Mouse (Mus musculus): Measurements from ENCODE around the gene Arxes2. TPM values are rescaled to one million over a fixed set of nuclear protein-coding genes. Genes with fewer than 3 reads are reported as not detected.

The Arxes2 gene
- polyA plus RNA-seq, 1 experiment from 2014 or later, result 57.4 TPM

Other genes starting within 250 kb of the Arxes2 start
- gene Bhlhb9, start 196.2 kb upstream of the Arxes2 start, polyA plus RNA-seq (2015; fragmentation: Nextera tagmentation; extraction: Ambion mirVana), result 50.3 and 52.9 TPM in 2 replicates
- 21.8 and 26.1 TPM in 2 replicates for gene Gprasp2, start 154.8 kb upstream of the Arxes2 start, polyA plus RNA-seq (2015; fragmentation: Nextera tagmentation; extraction: Ambion mirVana)
- 22.0 and 22.8 TPM in 2 replicates for gene Arxes1, start 39.5 kb downstream of the Arxes2 start, polyA plus RNA-seq (2015; fragmentation: Nextera tagmentation; extraction: Ambion mirVana)
- gene Bex2, start 74.4 kb downstream of the Arxes2 start, polyA plus RNA-seq (2015; fragmentation: Nextera tagmentation; extraction: Ambion mirVana), result 53.0 and 60.7 TPM in 2 replicates
- 0.05 and 0.14 TPM in 2 replicates for gene Nxf3, start 91.4 kb downstream of the Arxes2 start, polyA plus RNA-seq (2015; fragmentation: Nextera tagmentation; extraction: Ambion mirVana)
- 151 and 155 TPM in 2 replicates for gene Bex4, start 145.2 kb downstream of the Arxes2 start, polyA plus RNA-seq (2015; fragmentation: Nextera tagmentation; extraction: Ambion mirVana)
- 193 and 198 TPM in 2 replicates for gene Tceal8, start 178.5 kb downstream of the Arxes2 start, polyA plus RNA-seq (2015; fragmentation: Nextera tagmentation; extraction: Ambion mirVana)
- 3.3 and 3.5 TPM in 2 replicates for gene Tceal5, start 210.1 kb downstream of the Arxes2 start, polyA plus RNA-seq (2015; fragmentation: Nextera tagmentation; extraction: Ambion mirVana)
- 1.5 and 3.8 TPM in 2 replicates for gene Tceal7, start 221.0 kb downstream of the Arxes2 start, polyA plus RNA-seq (2015; fragmentation: Nextera tagmentation; extraction: Ambion mirVana)
- gene Bex1, start 221.7 kb downstream of the Arxes2 start, polyA plus RNA-seq (2015; fragmentation: Nextera tagmentation; extraction: Ambion mirVana), result 85.4 and 99.2 TPM in 2 replicates

Data from lung, embryonic 15.5 days (tissue).